Mouse (Mus musculus): ENCODE results near the gene Sv2b.
"Not testable (repeated sequence)": the region's sequence is repeated elsewhere in the genome, so short reads cannot be mapped to it uniquely, and the experiment has no call there.

The Sv2b gene

DNA sequence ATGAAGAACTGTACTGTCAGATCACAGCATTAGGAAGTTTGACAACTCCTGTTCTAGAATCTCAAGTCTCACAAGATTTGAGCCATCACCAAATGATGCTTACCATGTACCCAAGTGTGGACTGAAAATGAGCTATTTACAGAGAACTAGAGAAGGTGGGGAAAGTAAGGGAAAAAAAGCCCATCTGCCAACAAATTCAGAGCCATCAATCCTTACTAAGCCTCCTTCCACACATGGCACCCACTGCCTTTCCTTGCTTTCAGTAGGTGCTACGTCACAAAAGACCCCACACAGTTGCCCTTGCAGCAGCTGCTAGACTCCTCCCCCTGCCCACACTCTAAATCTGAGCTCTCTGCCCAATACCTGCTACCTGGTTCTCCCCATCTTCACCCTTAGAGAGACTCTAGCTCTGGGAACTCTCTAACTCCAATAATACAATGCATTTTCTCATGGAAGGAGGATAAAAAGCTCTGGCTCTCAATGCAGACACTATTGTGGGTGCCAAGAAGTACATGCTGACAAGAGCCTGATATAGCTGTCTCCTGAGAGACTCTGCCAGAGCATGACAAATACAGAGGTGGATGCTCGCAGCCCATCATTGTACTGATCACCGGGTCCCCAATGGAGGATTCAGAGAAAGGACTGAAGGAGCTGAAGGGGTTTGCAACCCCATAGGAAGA is 101.0 kb downstream of the Sv2b start:
- no peak for DNase-seq

- no peak for DNase-seq
Measured at GRCm38 (mm10) chr7:75206671-75207070, 102.4 kb downstream of the Sv2b start.

DNA sequence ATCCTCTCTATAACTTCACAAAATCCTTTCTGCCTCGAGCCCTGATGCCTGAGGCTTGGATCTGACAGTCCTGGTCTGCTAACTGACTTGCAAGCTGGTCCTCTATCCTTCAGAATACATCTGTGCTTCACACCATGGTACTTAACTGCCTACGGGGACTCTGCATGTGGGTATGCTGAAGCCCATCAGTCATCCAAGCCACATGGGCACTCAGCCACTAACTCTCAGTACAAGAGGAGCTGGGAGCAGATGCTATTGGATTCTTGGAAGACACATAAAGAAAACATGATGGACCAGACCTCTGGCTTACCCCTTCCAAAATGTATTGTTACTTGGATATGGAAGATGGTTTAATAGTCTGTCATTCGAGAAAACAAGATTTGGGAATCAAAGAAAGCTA is 103.7 kb downstream of the Sv2b start:
- DNase-seq: no peak

DNA sequence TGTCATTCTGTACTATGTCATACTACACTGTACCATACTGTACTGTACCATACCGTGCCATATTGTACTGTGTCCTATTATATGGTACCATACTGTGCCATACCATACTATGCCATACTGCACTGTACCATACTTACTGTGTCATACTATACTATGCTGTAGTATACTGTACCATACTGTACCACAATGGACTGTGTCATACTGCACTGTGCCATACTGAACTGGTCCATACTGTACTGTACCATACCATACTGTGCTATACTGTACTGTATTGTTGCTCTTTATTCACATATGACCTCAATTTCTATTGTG is 114.2 kb downstream of the Sv2b start:
- not testable (repeated sequence) for DNase-seq

DNA sequence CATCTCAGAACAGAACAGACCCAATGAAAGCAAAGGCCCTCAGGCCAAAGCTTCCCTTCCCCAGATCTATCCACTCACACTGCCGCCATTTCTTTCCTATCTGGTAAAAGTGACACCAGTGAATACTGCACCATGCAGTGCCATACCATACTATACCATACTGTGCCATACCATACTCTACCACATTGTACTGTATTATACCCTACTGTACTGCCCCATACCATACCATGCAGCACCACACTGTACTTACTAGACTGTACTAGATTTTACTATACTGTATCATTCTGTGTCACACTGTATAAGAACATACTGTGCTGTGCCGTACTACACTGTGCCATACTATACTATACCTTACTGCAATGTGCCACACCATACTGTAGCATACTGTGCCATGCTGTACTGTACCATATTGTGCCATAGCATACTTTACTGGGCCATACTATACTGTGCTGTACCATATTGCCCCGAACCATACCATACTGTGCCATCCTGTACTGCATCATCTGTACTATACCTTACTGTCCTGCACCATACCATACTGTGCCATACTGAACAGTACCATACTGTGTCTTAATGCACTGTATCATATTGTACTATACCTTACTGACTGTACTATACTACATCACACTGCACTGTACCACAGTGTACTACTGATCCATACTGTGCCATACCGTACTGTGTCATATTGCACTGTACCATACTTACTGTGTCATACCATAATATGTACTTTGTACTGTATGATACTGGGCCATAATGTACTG is 114.7 kb downstream of the Sv2b start:
- DNase-seq: no peak

GRCm38 (mm10) chr7:75190192-75190591 is 118.9 kb downstream of the Sv2b start:
- DNase-seq: no peak

DNA sequence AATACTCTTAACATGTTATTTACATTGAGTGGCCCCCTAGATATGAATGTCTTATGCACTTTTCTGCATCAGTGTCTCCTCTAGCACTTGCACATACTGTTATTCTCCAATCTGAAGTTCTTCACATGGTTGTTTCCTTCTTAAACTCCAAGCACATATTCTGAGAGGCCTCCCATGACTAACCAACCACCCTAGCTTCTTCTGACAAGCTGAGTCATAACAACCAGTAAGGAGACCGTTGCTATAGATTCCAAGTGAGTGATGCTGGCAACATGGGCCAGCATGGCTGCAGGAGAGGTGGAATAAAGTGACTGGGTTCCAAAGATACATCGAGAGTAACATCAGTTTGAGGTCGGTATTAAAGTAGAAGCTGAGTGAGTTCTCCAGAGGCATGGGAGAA is 134.0 kb downstream of the Sv2b start:
- no peak for DNase-seq

GRCm38 (mm10) chr7:75167481-75167880 is 141.6 kb downstream of the Sv2b start:
- no peak for DNase-seq

- no peak for DNase-seq
Measured at GRCm38 (mm10) chr7:75147174-75147573, 161.9 kb downstream of the Sv2b start.

DNA sequence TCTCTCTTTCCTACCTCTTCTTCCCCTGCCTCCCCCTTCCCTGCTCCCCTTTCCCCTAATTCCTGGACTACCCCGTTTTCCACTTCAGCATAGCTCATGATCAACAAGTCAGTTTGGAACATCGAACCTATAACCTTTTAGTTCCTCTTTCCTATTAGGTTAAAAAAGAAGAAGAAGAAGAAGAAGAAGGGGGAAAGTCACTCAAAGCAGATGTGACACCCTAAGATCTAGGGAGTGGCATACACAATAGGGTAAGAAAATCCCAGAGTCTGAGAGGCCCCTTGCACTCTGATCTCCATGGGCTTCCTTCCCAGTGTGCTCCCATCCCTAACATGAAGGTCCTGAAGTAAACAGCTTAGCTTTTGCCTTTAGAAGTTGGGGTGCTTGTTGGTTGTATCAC is 166.3 kb downstream of the Sv2b start:
- no peak for DNase-seq

- no peak for DNase-seq
Measured at GRCm38 (mm10) chr7:75141919-75142700, 167.0 kb downstream of the Sv2b start.

GRCm38 (mm10) chr7:75139306-75139705 is 169.8 kb downstream of the Sv2b start:
- DNase-seq: no peak

DNA sequence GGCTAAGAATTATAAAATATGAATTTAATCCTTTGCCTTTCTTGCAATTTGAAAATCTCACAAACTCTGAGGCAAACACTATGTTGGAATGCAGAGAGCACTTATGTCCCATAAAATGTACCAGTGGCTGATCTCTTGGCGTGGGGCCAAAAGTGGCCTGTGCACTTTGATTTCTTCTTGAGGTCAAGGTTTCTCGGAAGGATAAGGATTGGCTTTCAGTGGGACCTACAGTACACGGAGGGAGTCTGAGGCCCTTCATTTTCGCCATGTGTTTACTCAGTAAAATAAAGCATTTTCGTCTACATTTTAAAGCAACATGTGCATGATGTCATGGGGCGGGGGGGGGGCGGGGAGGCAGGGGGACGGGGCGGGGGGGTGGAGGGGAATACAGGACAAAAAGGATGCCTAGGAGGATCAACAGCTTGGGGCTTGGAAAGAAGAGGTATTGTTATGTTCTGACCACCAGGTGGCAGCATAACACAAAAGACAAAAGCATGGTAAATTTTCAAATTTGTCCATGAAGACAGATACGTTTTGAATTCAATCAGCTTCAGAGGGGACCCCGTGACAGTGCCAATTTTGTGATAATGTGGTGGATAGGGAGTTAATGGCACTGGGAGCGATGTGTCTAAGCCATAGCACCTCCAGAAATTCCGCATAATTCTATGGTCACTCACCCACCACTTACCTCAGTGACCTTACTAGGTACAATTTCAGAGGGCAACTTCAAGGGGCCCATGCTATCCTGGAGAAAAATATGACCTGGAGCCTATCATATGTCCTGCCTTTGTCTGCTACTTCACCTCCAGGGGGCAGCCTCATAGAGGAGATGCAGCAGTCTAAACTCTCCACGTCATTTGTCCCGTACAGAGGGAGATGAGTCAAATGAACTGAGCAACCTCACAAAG is 174.1 kb downstream of the Sv2b start:
- DNase-seq: peak; percentile 26

GRCm38 (mm10) chr7:75128036-75128435 is 181.0 kb downstream of the Sv2b start:
- DNase-seq: no peak

DNA sequence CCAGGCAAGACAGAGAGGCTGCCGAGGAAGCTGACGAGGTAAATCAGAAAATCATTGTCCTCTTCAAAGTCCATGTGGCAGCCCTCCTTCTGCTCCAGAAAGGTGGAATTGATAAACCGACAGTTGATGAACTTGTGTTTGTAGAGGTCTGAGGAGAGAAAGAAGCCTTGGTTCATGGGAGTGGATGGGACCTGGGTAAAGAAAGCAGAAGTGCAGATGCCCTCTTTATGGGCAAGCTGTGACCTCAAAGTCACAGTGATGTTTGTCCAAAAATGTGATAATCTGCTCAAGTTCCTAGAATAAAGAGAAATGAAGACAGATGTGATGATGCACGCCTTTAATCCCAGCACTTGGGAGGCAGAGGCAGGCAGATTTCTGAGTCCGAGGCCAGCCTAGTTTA is 185.0 kb downstream of the Sv2b start:
- DNase-seq: no peak

GRCm38 (mm10) chr7:75118022-75118673 is 190.9 kb downstream of the Sv2b start:
- DNase-seq: no peak

- DNase-seq: no peak
Measured at GRCm38 (mm10) chr7:75110689-75111088, 198.4 kb downstream of the Sv2b start.

- peak; percentile 68 for DNase-seq
Measured at GRCm38 (mm10) chr7:75107441-75107840, 201.6 kb downstream of the Sv2b start.

DNA sequence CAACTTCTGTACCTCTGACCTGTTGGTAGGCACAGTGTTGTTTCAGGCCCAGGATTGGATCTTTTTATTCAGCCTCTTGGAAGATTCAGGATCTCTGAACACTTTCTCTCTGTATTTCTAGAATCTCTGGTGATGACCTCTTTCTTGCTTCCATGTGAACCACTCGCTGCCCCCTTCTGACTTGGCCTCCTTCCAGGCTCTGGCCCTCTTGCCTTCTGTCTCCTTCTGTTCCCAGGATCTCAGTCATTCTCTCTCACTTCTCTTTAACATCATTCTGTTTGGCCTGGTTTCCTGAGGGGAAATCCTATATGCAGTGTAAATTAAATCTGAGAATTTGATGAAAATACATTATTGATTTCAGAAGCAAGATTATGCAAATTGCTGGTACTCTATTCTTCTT is 205.2 kb downstream of the Sv2b start:
- peak; percentile 25 for DNase-seq

DNA sequence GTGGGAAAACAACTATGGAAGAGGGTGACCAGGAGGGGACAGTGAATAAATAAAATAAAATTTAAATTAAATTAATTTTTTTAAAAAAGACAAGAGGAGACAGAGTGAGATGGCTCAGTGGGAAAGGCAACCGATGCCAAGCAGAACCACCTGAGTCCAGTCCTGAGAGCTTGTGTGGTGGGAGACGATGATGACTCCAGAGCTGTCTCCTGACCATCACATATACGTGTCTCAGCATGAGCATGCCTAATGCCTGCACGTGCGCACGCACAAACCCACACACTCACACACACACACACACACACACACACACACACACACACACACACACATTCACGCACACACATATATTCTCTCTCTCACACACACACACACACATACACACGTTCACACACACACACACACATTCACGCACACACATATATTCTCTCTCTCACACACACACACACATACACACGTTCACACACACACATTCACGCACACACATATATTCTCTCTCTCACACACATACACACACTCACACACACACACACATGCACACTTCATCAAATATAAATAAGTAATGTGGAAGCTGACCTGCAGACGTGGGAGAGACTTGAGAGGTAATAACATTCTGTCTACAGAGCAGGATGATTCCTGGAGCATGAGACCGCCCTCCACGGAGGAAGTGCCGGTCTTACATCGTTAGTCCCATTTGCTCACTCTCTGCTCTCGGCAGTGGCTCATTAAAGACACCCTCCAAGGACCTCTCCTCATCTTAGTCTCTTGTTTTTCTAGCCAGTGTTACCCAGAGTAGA is 206.3 kb downstream of the Sv2b start:
- no peak for DNase-seq

GRCm38 (mm10) chr7:75085473-75085872 is 223.6 kb downstream of the Sv2b start:
- no peak for DNase-seq

Data from right cerebral cortex, postnatal 4 days (tissue).